Mouse (Mus musculus): ENCODE measurements around the gene Med28. TPM values are rescaled to one million over a fixed set of nuclear protein-coding genes. Genes with fewer than 3 reads are reported as not detected.

Gene Med28
- total and polyA plus RNA-seq, 3 experiments: 83.7 to 107 (median 103) TPM

- no peak overlapping the region for H3K4me3 ChIP-seq (replicated peaks in 1 of 3; ENCODE audit: low read depth in 2 of 3, low read length in 2 of 3, poor library complexity in 1 of 3)
- TF ChIP-seq ZNF384 (IDR thresholded peaks at IDR 0.05; ENCODE audit: low read depth, low read length) (no peak), PAX5 (IDR thresholded peaks at IDR 0.05; ENCODE audit: low read length) (no peak), TCF12 (IDR thresholded peaks at IDR 0.05; ENCODE audit: low read depth, low read length) (no peak), HCFC1 (IDR thresholded peaks at IDR 0.05; ENCODE audit: low read depth, low read length) (no peak), JUN (IDR thresholded peaks at IDR 0.05; ENCODE audit: insufficient read depth, low read depth, low read length) (no peak), MAX (IDR thresholded peaks at IDR 0.05; ENCODE audit: low read length) (no peak), MYC (IDR thresholded peaks at IDR 0.05; ENCODE audit: low read depth, low read length) (no peak), MXI1 (IDR thresholded peaks at IDR 0.05; ENCODE audit: low read depth, low read length) (no peak), CHD1 (IDR thresholded peaks at IDR 0.05; ENCODE audit: low read depth, low read length) (no peak), MAFK (IDR thresholded peaks at IDR 0.05; ENCODE audit: insufficient replicate concordance, low read length) (no peak), RCOR1 (conservative IDR thresholded peaks at IDR 0.05; ENCODE audit: low read depth, low read length) (no peak), ZKSCAN1 (IDR thresholded peaks at IDR 0.05; ENCODE audit: borderline replicate concordance, low read depth, low read length) (no peak), TBP (conservative IDR thresholded peaks at IDR 0.05; ENCODE audit: low read depth, low read length) (no peak), ETS1 (conservative IDR thresholded peaks at IDR 0.05; ENCODE audit: low read depth, low read length) (no peak), KAT2A (IDR thresholded peaks at IDR 0.05; ENCODE audit: insufficient replicate concordance, low read length) (no peak), MEF2A (IDR thresholded peaks at IDR 0.05; ENCODE audit: borderline replicate concordance, low read depth, low read length) (no peak), USF2 (conservative IDR thresholded peaks at IDR 0.05; ENCODE audit: low read depth, low read length) (no peak), ZMIZ1 (IDR thresholded peaks at IDR 0.05; ENCODE audit: low read depth, low read length) (no peak)
- H3K79me2 ChIP-seq (replicated peaks; ENCODE audit: control insufficient read depth, extremely low read depth, insufficient read depth, poor library complexity, severe bottlenecking): no peaks in the 10 kb centered on the region
- no peaks in the 10 kb centered on the region for H3K36me3 ChIP-seq (replicated peaks in 1 of 2; ENCODE audit: control insufficient read depth in 1 of 2, insufficient read depth in 1 of 2, low read length in 1 of 2)
- dilution Hi-C loops (cut with MboI; ENCODE audit: extremely low pct_ligation_motif_present, extremely low pct_unique_long_range_greater_than_20kb, low sequenced_read_pairs): no loop called here
- no peak for DNase-seq (ENCODE audit: extremely low read depth)
- no peaks in the 10 kb centered on the region for H3K4me1 ChIP-seq (ENCODE audit: control insufficient read depth in 1 of 2, insufficient read depth in 2 of 2)
- no peak overlapping the region for H3K9ac ChIP-seq (ENCODE audit: insufficient read depth, low read depth)
- H3K9me3 ChIP-seq (replicated peaks; ENCODE audit: low read length): no peaks in the 10 kb centered on the region
- in situ Hi-C loops (cut with MboI; ENCODE audit: low pct_ligation_motif_present, low pct_unique_long_range_greater_than_20kb, low sequenced_read_pairs): no loop called here
- H3K27ac ChIP-seq (ENCODE audit: insufficient read depth, low read depth): no peak overlapping the region
- no peaks in the 10 kb centered on the region for H3K27me3 ChIP-seq (replicated peaks)
- H3K4me2 ChIP-seq (ENCODE audit: insufficient read depth, low read depth, poor library complexity, severe bottlenecking): no peak overlapping the region
Observed at GRCm38 (mm10) chr5:45572816-45573215, 52.8 kb downstream of the Med28 start.

- Histone ChIP-seq H3K27ac (ENCODE audit: insufficient read depth, low read depth) (no peak overlapping the region), H3K9me3 (replicated peaks; ENCODE audit: low read length) (no peaks in the 10 kb centered on the region), H3K79me2 (replicated peaks; ENCODE audit: control insufficient read depth, extremely low read depth, insufficient read depth, poor library complexity, severe bottlenecking) (no peaks in the 10 kb centered on the region), H3K4me3 (replicated peaks in 1 of 3; ENCODE audit: low read depth in 2 of 3, low read length in 2 of 3, poor library complexity in 1 of 3) (no peak overlapping the region), H3K36me3 (replicated peaks in 1 of 2; ENCODE audit: control insufficient read depth in 1 of 2, insufficient read depth in 1 of 2, low read length in 1 of 2) (no peaks in the 10 kb centered on the region), H3K27me3 (replicated peaks) (no peaks in the 10 kb centered on the region), H3K4me2 (ENCODE audit: insufficient read depth, low read depth, poor library complexity, severe bottlenecking) (no peak overlapping the region), H3K4me1 (ENCODE audit: control insufficient read depth in 1 of 2, insufficient read depth in 2 of 2) (peaks cover 0 to 11% of the 10 kb centered on the region in 2 experiments; a peak in 2 of 4 replicates), H3K9ac (ENCODE audit: insufficient read depth, low read depth) (no peak overlapping the region)
- dilution Hi-C loops (cut with MboI; ENCODE audit: extremely low pct_ligation_motif_present, extremely low pct_unique_long_range_greater_than_20kb, low sequenced_read_pairs) (no loop called here), in situ Hi-C loops (cut with MboI; ENCODE audit: low pct_ligation_motif_present, low pct_unique_long_range_greater_than_20kb, low sequenced_read_pairs) (no loop called here)
- no peak for TF ChIP-seq CHD2 (IDR thresholded peaks at IDR 0.05; ENCODE audit: low read length)
- TF ChIP-seq JUND (conservative IDR thresholded peaks at IDR 0.05; ENCODE audit: low read depth, low read length): no peak
- DNase-seq (ENCODE audit: extremely low read depth): no peak
Observed at GRCm38 (mm10) chr5:45576716-45577115, 56.7 kb downstream of the Med28 start.
